Mouse (Mus musculus) liver, embryonic 14.5 days (tissue): ENCODE results near the gene Ildr2. TPM values are rescaled to one million over a fixed set of nuclear protein-coding genes. Genes with fewer than 3 reads are reported as not detected.

Experiments used
- ATAC-seq: fragments of 200-750 bp; cut with Nextera tagmentation; 2 replicates; pipeline ENCODE4 v1.8.0; 2017; ENCODE audit warnings: moderate number of reproducible peaks, mild to moderate bottlenecking, moderate library complexity; ENCODE audit not compliant: insufficient read depth
- DNase-seq, 3 experiments: peaks; one replicate each; pipeline ENCODE4 v3.0.0-alpha.2; 2012 to 2013; ENCODE audit warnings: low read depth in 3 of 3, low spot score in 3 of 3
- H3K27ac ChIP-seq: fragments of 300-500 bp; sonication (generic); 2 replicates; pipeline ENCODE4 v1.5.1; 2014; ENCODE audit warnings: moderate library complexity, mild to moderate bottlenecking, control low read depth, inconsistent platforms
- H3K27me3 ChIP-seq: fragments of 300-500 bp; sonication (generic); 2 replicates; pipeline ENCODE4 v1.6.1; 2014; ENCODE audit warnings: mild to moderate bottlenecking, low read length, moderate library complexity; ENCODE audit not compliant: control insufficient read depth, insufficient read depth
- H3K36me3 ChIP-seq: fragments of 300-500 bp; sonication (generic); replicated peaks from 2 replicates; pipeline ENCODE4 v1.6.1; 2014; ENCODE audit warnings: low read depth; ENCODE audit not compliant: control insufficient read depth, insufficient read depth
- H3K4me1 ChIP-seq, 2 experiments: fragments of 200-500 bp in 1 of 2; fragments of 300-500 bp in 1 of 2; sonication (generic) in 1 of 2; replicated peaks; 2 replicates each; pipeline ENCODE4 v1.6.1; 2012 to 2014; ENCODE audit warnings: antibody characterized with exemption in 1 of 2, inconsistent platforms in 1 of 2, low read length in 1 of 2; ENCODE audit not compliant: control insufficient read depth in 2 of 2, insufficient read depth in 2 of 2
- H3K4me2 ChIP-seq: fragments of 300-500 bp; sonication (generic); 2 replicates; pipeline ENCODE4 v1.6.1; 2014; ENCODE audit warnings: low read depth, mild to moderate bottlenecking, control low read depth, moderate library complexity
- H3K4me3 ChIP-seq, 2 experiments: fragments of 200-500 bp in 1 of 2; fragments of 300-500 bp in 1 of 2; sonication (generic) in 1 of 2; 2 replicates each; pipeline ENCODE4 v1.5.1; 2012 to 2014; ENCODE audit warnings: low read depth in 2 of 2, low read length in 2 of 2, mild to moderate bottlenecking in 2 of 2, control low read depth in 1 of 2, inconsistent platforms in 1 of 2, moderate library complexity in 1 of 2; ENCODE audit not compliant: insufficient read depth in 1 of 2
- H3K9ac ChIP-seq: fragments of 300-500 bp; sonication (generic); replicated peaks from 2 replicates; pipeline ENCODE4 v1.6.1; 2014; ENCODE audit warnings: mild to moderate bottlenecking, control low read depth, moderate library complexity
- H3K9me3 ChIP-seq: fragments of 300-500 bp; sonication (generic); 2 replicates; pipeline ENCODE4 v1.6.1; 2016; ENCODE audit warnings: low read length, mixed read lengths; ENCODE audit not compliant: control insufficient read depth
- CTCF ChIP-seq: IDR thresholded peaks from 2 replicates; pipeline ENCODE4 v1.5.1; 2016; ENCODE audit warnings: antibody characterized with exemption, low read depth, control low read depth
- EP300 ChIP-seq: IDR thresholded peaks from 2 replicates; pipeline ENCODE4 v1.6.1; 2016; ENCODE audit warnings: antibody characterized with exemption, low read depth
- WGBS: fragments of 180-500 bp; shearing (Covaris S2); extraction: QIAGEN DNeasy Blood & Tissue Kit; methylation state at CpG from one replicate; pipeline ENCODE4 v1.1.7; 2014; ENCODE audit not compliant: insufficient replicate concordance; 5-methylcytosine and 5-hydroxymethylcytosine counted together
- polyA plus RNA-seq, 2 experiments: library from polyadenylated mRNA; depleted of rRNA in 1 of 2; stranded (reverse) in 1 of 2; unstranded in 1 of 2; fragments of >200 nt; fragmentation: Nextera tagmentation in 1 of 2; extraction: Ambion mirVana in 1 of 2; gene quantifications; 2 replicates each; pipeline versions ENCODE4 v1.2.1 to v1.2.3; 2012 to 2014

Ildr2 gene
- polyA plus RNA-seq, 2 experiments = 0.03 TPM; not detected in 1

DNA sequence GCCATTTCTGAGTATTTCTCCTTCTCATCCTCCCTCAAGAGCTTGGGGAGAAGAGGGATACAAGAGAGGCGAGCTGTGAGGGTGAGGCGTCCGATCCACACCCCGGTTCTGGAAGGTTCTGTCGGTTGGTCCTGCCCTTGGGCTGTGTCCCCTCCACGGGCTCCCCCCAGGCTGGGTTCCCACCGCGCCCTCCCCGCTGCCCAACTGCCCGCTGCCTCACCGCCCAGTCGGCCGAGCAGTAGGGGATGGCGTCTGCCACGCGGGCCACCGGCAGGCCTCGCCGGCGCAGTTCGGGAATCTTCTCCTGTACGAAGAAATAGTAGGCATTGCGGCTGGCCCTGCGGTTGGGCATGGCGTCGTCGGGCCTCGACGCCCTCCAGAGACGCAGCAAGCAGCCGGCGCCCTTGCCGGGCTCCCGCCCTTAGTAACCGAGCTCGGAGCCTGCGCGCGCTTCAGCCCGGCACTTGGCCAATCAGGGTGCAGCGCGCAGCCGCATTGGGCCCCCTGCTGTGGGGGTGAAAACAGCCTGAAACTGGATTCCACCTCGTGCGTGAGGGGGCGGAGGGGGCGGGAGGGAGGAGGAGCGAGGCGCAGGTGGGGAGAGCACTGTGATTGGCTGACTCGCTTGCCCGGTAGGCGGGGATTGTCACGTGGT lies 15.5 kb upstream of the Ildr2 start, which contains the start of gene Mael:
Gene Mael, minus strand, starts transcription at position 433 of the 655 bp plus-strand sequence.
- DNase-seq (no peak), ATAC-seq (no peak)
- H3K4me1 ChIP-seq = no peaks in the 10 kb centered on the region
- no peak within 1 kb of the TSS for H3K4me3 ChIP-seq
- H3K4me2 ChIP-seq = no peak within 1 kb of the TSS
- no peaks in the 10 kb centered on the region for H3K27me3 ChIP-seq
- H3K27ac ChIP-seq = no peak within 1 kb of the TSS
- no peaks in the 10 kb centered on the region for H3K36me3 ChIP-seq
- no peaks in the 10 kb centered on the region for H3K9me3 ChIP-seq
- WGBS = 75% methylated on average over 53 of the region's 53 CpGs
- no peak for TF ChIP-seq EP300
- TF ChIP-seq CTCF = no peak
- H3K9ac ChIP-seq = no peak within 1 kb of the TSS

DNA sequence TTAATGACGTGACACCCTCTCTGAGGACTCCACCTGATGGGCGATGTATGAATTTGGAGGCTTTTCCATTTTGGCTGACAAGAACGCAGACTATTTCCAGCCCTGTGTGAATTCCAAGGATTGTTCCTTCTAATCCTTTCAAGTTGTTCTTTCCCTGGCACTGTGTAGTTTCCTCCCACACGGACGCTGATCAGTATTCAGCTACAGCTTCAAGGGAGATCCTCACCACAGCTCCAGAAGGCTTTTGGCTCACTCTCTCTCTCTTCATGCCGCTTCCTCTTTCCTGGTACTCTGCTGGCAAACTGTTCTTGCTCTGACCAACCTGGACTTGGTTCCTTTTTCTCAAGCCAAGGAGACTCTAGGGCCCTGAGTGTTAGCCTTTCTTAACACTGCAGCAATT lies 9.7 kb upstream of the Ildr2 start:
- H3K27ac ChIP-seq = no peak overlapping the region
- no peaks in the 10 kb centered on the region for H3K27me3 ChIP-seq
- no peaks in the 10 kb centered on the region for H3K36me3 ChIP-seq
- no peak for TF ChIP-seq EP300
- no peak for TF ChIP-seq CTCF
- DNase-seq (no peak), ATAC-seq (no peak)
- WGBS = 44% methylated on average over 6 of the region's 6 CpGs
- H3K4me3 ChIP-seq = no peak overlapping the region
- H3K9ac ChIP-seq = no peak overlapping the region
- H3K4me1 ChIP-seq = no peaks in the 10 kb centered on the region
- no peak overlapping the region for H3K4me2 ChIP-seq
- H3K9me3 ChIP-seq = no peaks in the 10 kb centered on the region

DNA sequence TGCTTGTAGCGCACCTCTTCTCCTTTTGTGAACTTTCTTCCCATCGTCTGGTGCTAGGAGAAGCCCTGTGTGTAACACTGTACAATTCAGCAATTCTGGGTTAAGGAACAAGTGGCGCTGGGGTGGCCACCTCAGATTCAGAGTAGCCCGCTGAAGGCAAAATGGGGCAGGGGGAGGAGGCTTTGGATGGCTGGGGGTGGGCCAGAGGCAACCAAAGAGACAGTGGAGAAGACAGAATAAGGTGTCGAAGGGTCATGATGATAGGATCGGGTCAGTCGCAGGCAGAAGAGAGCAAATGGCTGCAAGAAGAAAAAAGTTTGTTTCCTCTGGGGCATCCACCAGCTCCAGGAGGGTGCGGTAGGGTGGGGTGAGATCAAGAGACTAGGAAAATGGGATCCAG lies 1.2 kb downstream of the Ildr2 start:
- no peak overlapping the region for H3K4me2 ChIP-seq
- H3K4me3 ChIP-seq = no peak overlapping the region
- no peak overlapping the region for H3K27ac ChIP-seq
- DNase-seq (no peak), ATAC-seq (no peak)
- H3K27me3 ChIP-seq = peaks cover 26% of the 10 kb centered on the region
- no peak for TF ChIP-seq EP300
- TF ChIP-seq CTCF = no peak
- H3K36me3 ChIP-seq = no peaks in the 10 kb centered on the region
- no peaks in the 10 kb centered on the region for H3K4me1 ChIP-seq
- H3K9ac ChIP-seq = no peak overlapping the region
- H3K9me3 ChIP-seq = no peaks in the 10 kb centered on the region
- WGBS = 34% methylated on average over 8 of the region's 8 CpGs

DNA sequence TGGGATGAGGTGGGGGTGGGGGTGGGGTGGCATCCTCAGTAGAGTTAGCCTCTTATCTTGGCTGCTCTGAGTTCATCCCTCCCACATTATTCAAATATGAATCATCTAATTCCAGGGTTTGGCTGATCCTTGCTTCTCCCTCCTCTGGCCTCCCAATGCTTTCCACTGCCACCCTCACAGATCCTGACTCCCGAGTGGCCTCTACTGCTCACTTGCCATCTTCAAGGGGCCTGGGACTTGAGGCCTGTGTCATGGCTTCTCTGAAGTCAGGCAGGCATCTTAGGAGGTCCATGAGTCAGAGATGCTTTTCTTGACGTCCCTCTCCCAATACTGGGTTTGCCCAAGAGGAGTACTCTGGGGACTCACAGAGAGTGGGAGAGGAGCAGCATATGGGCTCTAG lies 1.7 kb downstream of the Ildr2 start:
- H3K27me3 ChIP-seq = peaks cover 26% of the 10 kb centered on the region
- no peak for TF ChIP-seq EP300
- no peak overlapping the region for H3K4me2 ChIP-seq
- H3K27ac ChIP-seq = no peak overlapping the region
- WGBS = 40% methylated on average over 2 of the region's 2 CpGs
- H3K9ac ChIP-seq = no peak overlapping the region
- DNase-seq (no peak), ATAC-seq (no peak)
- H3K4me3 ChIP-seq = no peak overlapping the region
- no peaks in the 10 kb centered on the region for H3K36me3 ChIP-seq
- H3K9me3 ChIP-seq = no peaks in the 10 kb centered on the region
- H3K4me1 ChIP-seq = no peaks in the 10 kb centered on the region

DNA sequence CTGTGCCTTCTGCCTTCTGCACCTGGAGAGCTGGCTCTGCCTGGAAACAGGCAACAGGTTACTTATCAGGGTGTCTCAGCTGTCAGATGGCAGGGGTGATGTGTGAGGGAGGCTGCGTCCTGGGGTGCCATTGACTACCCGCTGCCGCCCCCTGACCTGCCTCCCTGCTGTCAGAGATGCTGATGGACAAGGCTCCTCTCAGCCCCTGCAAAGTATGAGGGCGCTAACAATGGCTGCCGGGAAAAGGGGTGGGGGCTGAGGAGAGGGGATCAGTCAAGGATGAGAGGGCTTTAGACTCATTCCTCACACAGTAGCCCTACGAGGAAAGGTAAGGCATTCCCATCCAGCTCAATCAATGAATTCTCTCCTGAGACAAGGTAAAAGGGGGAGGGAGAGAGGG lies 2.4 kb downstream of the Ildr2 start:
- no peak overlapping the region for H3K9ac ChIP-seq

More for the DNA sequence above, 2.4 kb downstream of the Ildr2 start:
- Histone ChIP-seq H3K9me3 (no peaks in the 10 kb centered on the region), H3K4me2 (no peak overlapping the region), H3K27me3 (peaks cover 26% of the 10 kb centered on the region), H3K36me3 (no peaks in the 10 kb centered on the region), H3K4me3 (no peak overlapping the region), H3K27ac (no peak overlapping the region), H3K4me1 (no peaks in the 10 kb centered on the region)
- TF ChIP-seq CTCF = no peak
- TF ChIP-seq EP300 = no peak
- ATAC-seq (no peak), DNase-seq (no peak)
- 12% methylated on average over 6 of the region's 6 CpGs for WGBS
